18 mouse cellular contexts compared by ENCODE assay signal in genomic region chr4:138382462-138382861, GRCm38 (mm10). TPM values are rescaled to one million over a fixed set of nuclear protein-coding genes. Genes with fewer than 3 reads are reported as not detected.
DNase-seq lines count a peak whose midpoint lies in the region; TF ChIP-seq lines count a peak whose summit lies in the region.
"Had no signal": no experiment of that assay in that cellular context is flagged by ENCODE, and none has a peak within 500 bp of the region (broad histone marks: within the 10 kb centered on the region; RNA-seq: fewer than 3 reads in every experiment).

No protein-coding gene starts in this region.

- TF ChIP-seq POLR2A in brain, embryonic 14.5 days (IDR thresholded peaks at IDR 0.05; ENCODE audit: borderline replicate concordance, extremely low read depth, insufficient read depth, insufficient read length, poor library complexity, severe bottlenecking) = no peak

- DNase-seq in adrenal gland, postnatal 10 days = peak; percentile 29
- DNase-seq in adrenal gland, postnatal 14 days = no peak
- no peak for DNase-seq in layer of hippocampus, adult 2 months (ENCODE audit: low spot score in 2 of 2)
- DNase-seq in layer of hippocampus, postnatal 10 days (ENCODE audit: low spot score in 2 of 2) = no peak
- DNase-seq in A20 (ENCODE audit: low read depth, low spot score) = peak; percentile 36
- DNase-seq in brain, embryonic 14.5 days (ENCODE audit: low read depth) = no peak
- no peak for DNase-seq in embryo, embryonic 11 days
- DNase-seq in urinary bladder, postnatal 4 days (ENCODE audit: low spot score in 2 of 2) = no peak
- DNase-seq: adrenal gland, postnatal 25 days; cerebellum, adult 11 months; gastrocnemius, postnatal 25 days; kidney, postnatal 10 days had no signal

- TF ChIP-seq CTCF in layer of hippocampus, adult 2 months (conservative IDR thresholded peaks at IDR 0.05) = peak; percentile 69
- peak; percentile 28; the same call in 1 of the 2 replicates for TF ChIP-seq CTCF in brain, embryonic 14.5 days (IDR thresholded peaks at IDR 0.05; ENCODE audit: borderline replicate concordance, extremely low read depth, insufficient read depth, insufficient read length)

- H3K4me3 ChIP-seq in layer of hippocampus, adult 2 months = no peak overlapping the region
- H3K4me3 ChIP-seq: limb, embryonic 13.5 days; stomach, embryonic 15.5 days had no signal

- no peak overlapping the region for H3K27ac ChIP-seq in layer of hippocampus, adult 2 months
- H3K27ac ChIP-seq: hindbrain, embryonic 14.5 days; limb, embryonic 13.5 days; stomach, embryonic 15.5 days had no signal

RNA-seq across cellular contexts. Expression of gene Fam43b, which starts 13.9 kb away (rescaled TPM):
- 1 to 10 TPM; 1.8 to 2.0 TPM for total RNA-seq in adrenal gland, postnatal 10 days (2021)
- 2.1 and 3.0 TPM in 2 replicates for total RNA-seq in adrenal gland, postnatal 14 days (2021)
- 10 to 100 TPM; 26.5 to 33.1 TPM for total RNA-seq in layer of hippocampus, adult 2 months (2021)
- total RNA-seq in layer of hippocampus, postnatal 10 days (2021) = 10 to 100 TPM; 29.3 to 33.8 TPM
- 2.9 and 4.3 TPM in 2 replicates for polyA plus RNA-seq in brain, embryonic 14.5 days (2012; rRNA removed)
- total RNA-seq: gastrocnemius, postnatal 25 days had no signal
- polyA plus RNA-seq: heart, embryonic 14.5 days; limb, embryonic 13.5 days; Patski; stomach, embryonic 15.5 days; urinary bladder, adult 2 months had no signal

RNA-seq across cellular contexts. Expression of gene Cda, which starts 14.7 kb away (rescaled TPM):
- 10 to 100 TPM; 12.3 to 13.4 TPM for total RNA-seq in adrenal gland, postnatal 10 days (2021)
- total RNA-seq in adrenal gland, postnatal 14 days (2021) = 10.4 and 11.5 TPM in 2 replicates
- 1 to 10 TPM; 1.9 to 3.2 TPM for total RNA-seq in layer of hippocampus, adult 2 months (2021)
- total RNA-seq in layer of hippocampus, postnatal 10 days (2021) = 1 to 10 TPM; 2.1 to 2.3 TPM
- 1.9 and 3.2 TPM in 2 replicates for polyA plus RNA-seq in brain, embryonic 14.5 days (2012; rRNA removed)

RNA-seq across cellular contexts. Expression of gene Mul1, which starts 52.0 kb away (rescaled TPM):
- 10 to 100 TPM; 54.7 to 56.9 TPM for total RNA-seq in adrenal gland, postnatal 10 days (2021)
- 53.9 and 57.6 TPM in 2 replicates for total RNA-seq in adrenal gland, postnatal 14 days (2021)
- 10 to 100 TPM; 54.4 to 57.9 TPM for total RNA-seq in layer of hippocampus, adult 2 months (2021)
- 10 to 100 TPM; 39.1 to 43.4 TPM for total RNA-seq in layer of hippocampus, postnatal 10 days (2021)
- 14.5 and 19.6 TPM in 2 replicates for polyA plus RNA-seq in brain, embryonic 14.5 days (2012; rRNA removed)

RNA-seq across cellular contexts. Expression of gene Pink1, which starts 56.4 kb away (rescaled TPM):
- total RNA-seq in adrenal gland, postnatal 10 days (2021) = 100 to 1,000 TPM; 171 to 188 TPM
- total RNA-seq in adrenal gland, postnatal 14 days (2021) = 149 and 151 TPM in 2 replicates
- 100 to 1,000 TPM; 245 to 254 TPM for total RNA-seq in layer of hippocampus, adult 2 months (2021)
- total RNA-seq in layer of hippocampus, postnatal 10 days (2021) = 100 to 1,000 TPM; 128 to 131 TPM
- polyA plus RNA-seq in brain, embryonic 14.5 days (2012; rRNA removed) = 87.9 and 92.7 TPM in 2 replicates

Comparison
In these comparisons a context has a peak if more than half of its experiments do, and no peak if none do; other contexts are left out.
1. DNase-seq: peak in adrenal gland, postnatal 10 days (single experiment) and A20 (single experiment); none in adrenal gland, postnatal 14 days (single experiment), layer of hippocampus, adult 2 months (0 of 2), layer of hippocampus, postnatal 10 days (0 of 2), brain, embryonic 14.5 days (single experiment), embryo, embryonic 11 days (single experiment) and urinary bladder, postnatal 4 days (0 of 2).